Mouse (Mus musculus): Measurements from ENCODE around the gene Fcrl5.

Gene Fcrl5

GRCm38 (mm10) chr3:87528021-87528420 lies 92.4 kb downstream of the Fcrl5 start:
- no peak for DNase-seq (ENCODE audit: extremely low read depth, low read depth, low spot score)

GRCm38 (mm10) chr3:87528841-87529240 lies 93.3 kb downstream of the Fcrl5 start:
- no peak for DNase-seq (ENCODE audit: extremely low read depth, low read depth, low spot score)

- DNase-seq (ENCODE audit: extremely low read depth, low read depth, low spot score): no peak
These were observed 94.0 kb downstream of the Fcrl5 start for GRCm38 (mm10) chr3:87529568-87529967.

GRCm38 (mm10) chr3:87530234-87530633 lies 94.7 kb downstream of the Fcrl5 start:
- DNase-seq (ENCODE audit: extremely low read depth, low read depth, low spot score): no peak

- no peak for DNase-seq (ENCODE audit: extremely low read depth, low read depth, low spot score)
These were observed 98.2 kb downstream of the Fcrl5 start for GRCm38 (mm10) chr3:87533667-87534378.

- DNase-seq (ENCODE audit: extremely low read depth, low read depth, low spot score): no peak
These were observed 102.5 kb downstream of the Fcrl5 start for GRCm38 (mm10) chr3:87538034-87538433.

- no peak for DNase-seq (ENCODE audit: extremely low read depth, low read depth, low spot score)
These were observed 104.6 kb downstream of the Fcrl5 start for GRCm38 (mm10) chr3:87540028-87540675.

GRCm38 (mm10) chr3:87540714-87541113 lies 105.1 kb downstream of the Fcrl5 start:
- no peak for DNase-seq (ENCODE audit: extremely low read depth, low read depth, low spot score)

GRCm38 (mm10) chr3:87542481-87543215 lies 107.1 kb downstream of the Fcrl5 start:
- no peak for DNase-seq (ENCODE audit: extremely low read depth, low read depth, low spot score)

GRCm38 (mm10) chr3:87545554-87545953 lies 110.0 kb downstream of the Fcrl5 start:
- no peak for DNase-seq (ENCODE audit: extremely low read depth, low read depth, low spot score)

GRCm38 (mm10) chr3:87546291-87546721 lies 110.7 kb downstream of the Fcrl5 start:
- DNase-seq (ENCODE audit: extremely low read depth, low read depth, low spot score): no peak

- no peak for DNase-seq (ENCODE audit: extremely low read depth, low read depth, low spot score)
These were observed 114.3 kb downstream of the Fcrl5 start for GRCm38 (mm10) chr3:87549908-87550307.
